ENCODE assay signal across 8 mouse cellular contexts in the genomic region with DNA sequence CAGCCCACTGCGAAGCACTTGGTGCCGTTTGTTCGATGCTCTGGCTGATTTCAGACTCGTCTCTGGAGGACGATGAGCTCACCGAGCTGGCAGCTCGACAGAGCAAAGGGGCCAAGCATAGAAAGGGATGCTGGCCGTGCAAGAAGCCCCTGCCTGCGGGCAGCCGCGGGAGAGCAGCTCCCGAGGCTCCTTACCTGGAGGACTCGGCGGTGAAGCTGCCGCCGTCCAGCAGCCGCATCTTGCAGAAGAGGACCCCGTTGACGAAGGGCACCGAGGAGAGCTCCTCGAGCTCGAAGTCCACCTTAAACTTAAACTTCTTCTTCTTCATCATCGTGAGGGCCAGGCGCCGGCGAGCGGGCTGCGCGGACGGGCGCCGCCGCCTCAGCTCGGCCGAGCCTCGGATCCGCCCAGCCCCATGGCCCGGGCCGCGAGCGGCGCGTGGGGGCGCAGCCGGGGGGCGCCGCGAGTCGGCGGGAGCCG. TPM values are rescaled to one million over a fixed set of nuclear protein-coding genes. Genes with fewer than 3 reads are reported as not detected.
DNase-seq lines count a peak whose midpoint lies in the region; ATAC-seq and TF ChIP-seq lines count a peak whose summit lies in the region.

No protein-coding gene starts in this region.

- WGBS in embryonic facial prominence, embryonic 13.5 days, result under 1% methylated on average over 50 of the region's 51 CpGs
- under 1% methylated on average over 34 of the region's 51 CpGs for WGBS in heart, embryonic 11.5 days (ENCODE audit: insufficient replicate concordance)
- WGBS in stomach, embryonic 14.5 days, result 1% methylated on average over 42 of the region's 51 CpGs

- H3K9ac ChIP-seq in embryonic facial prominence, embryonic 13.5 days, result peak overlapping the region; percentile 87
- peak overlapping the region; percentile 77 for H3K9ac ChIP-seq in heart, embryonic 11.5 days (ENCODE audit: low read depth, low read length)
- H3K9ac ChIP-seq in stomach, embryonic 14.5 days (replicated peaks; ENCODE audit: low read depth, low read length), result peak overlapping the region; percentile 82

- peaks cover 38% of the 10 kb centered on the region for H3K4me1 ChIP-seq in embryonic facial prominence, embryonic 13.5 days
- no peaks in the 10 kb centered on the region; the same call in 1 of the 2 replicates for H3K4me1 ChIP-seq in heart, embryonic 11.5 days (ENCODE audit: control insufficient read depth, insufficient read depth, low read length)
- peaks cover 30% of the 10 kb centered on the region for H3K4me1 ChIP-seq in stomach, embryonic 14.5 days (ENCODE audit: control insufficient read depth, insufficient read depth, low read length)

- intact Hi-C loops in left cerebral cortex, adult 2 months (cut with DNase I), result loop anchor here (1.0 to 2.0 kb wide), 2 partner anchors 36 to 116 kb away; partner anchors contain the start of gene Prpf38b

- peak; percentile 78 for ATAC-seq in embryonic facial prominence, embryonic 13.5 days (ENCODE audit: insufficient number of reproducible peaks, insufficient read depth, low FRiP score, low TSS enrichment, low read depth)
- peak; percentile 76 for ATAC-seq in heart, embryonic 11.5 days (replicated peaks; ENCODE audit: insufficient number of reproducible peaks, low FRiP score, low TSS enrichment)
- peak; percentile 72 for ATAC-seq in stomach, embryonic 14.5 days (ENCODE audit: insufficient number of reproducible peaks, insufficient read depth, low FRiP score, low read depth)

- no peaks in the 10 kb centered on the region for H3K9me3 ChIP-seq in embryonic facial prominence, embryonic 13.5 days
- no peaks in the 10 kb centered on the region for H3K9me3 ChIP-seq in heart, embryonic 11.5 days (replicated peaks; ENCODE audit: control insufficient read depth, low read length)
- H3K9me3 ChIP-seq in stomach, embryonic 14.5 days (ENCODE audit: control insufficient read depth, low read depth, low read length), result no peaks in the 10 kb centered on the region

- no peaks in the 10 kb centered on the region for H3K27me3 ChIP-seq in embryonic facial prominence, embryonic 13.5 days
- H3K27me3 ChIP-seq in heart, embryonic 11.5 days (ENCODE audit: control insufficient read depth, insufficient read depth, low read length), result no peaks in the 10 kb centered on the region
- no peaks in the 10 kb centered on the region for H3K27me3 ChIP-seq in stomach, embryonic 14.5 days (ENCODE audit: control insufficient read depth, insufficient read depth, low read length)

- H3K27ac ChIP-seq in left cerebral cortex, adult 2 months, result peak overlapping the region; percentile 70
- H3K27ac ChIP-seq in embryonic facial prominence, embryonic 13.5 days, result peak overlapping the region; percentile 84
- H3K27ac ChIP-seq in heart, embryonic 11.5 days (ENCODE audit: low read depth, low read length), result peak overlapping the region; percentile 64
- H3K27ac ChIP-seq in stomach, embryonic 14.5 days (ENCODE audit: low read length), result peak overlapping the region; percentile 86

- H3K4me3 ChIP-seq in left cerebral cortex, adult 2 months, result peak overlapping the region; percentile 68
- H3K4me3 ChIP-seq in embryonic facial prominence, embryonic 13.5 days, result peak overlapping the region; percentile 64
- peak overlapping the region; percentile 72 for H3K4me3 ChIP-seq in heart, embryonic 11.5 days (ENCODE audit: low read depth, low read length)
- H3K4me3 ChIP-seq in stomach, embryonic 14.5 days (ENCODE audit: low read depth, low read length), result peak overlapping the region; percentile 74

- H3K4me2 ChIP-seq in embryonic facial prominence, embryonic 13.5 days, result peak overlapping the region; percentile 80
- peak overlapping the region; percentile 87 for H3K4me2 ChIP-seq in heart, embryonic 11.5 days
- peak overlapping the region; percentile 65 for H3K4me2 ChIP-seq in stomach, embryonic 14.5 days (replicated peaks; ENCODE audit: low read depth, low read length)

- TF ChIP-seq CTCF in left cerebral cortex, adult 2 months (IDR thresholded peaks at IDR 0.05), result no peak

- no peaks in the 10 kb centered on the region for H3K36me3 ChIP-seq in embryonic facial prominence, embryonic 13.5 days
- no peaks in the 10 kb centered on the region for H3K36me3 ChIP-seq in heart, embryonic 11.5 days (ENCODE audit: control insufficient read depth, insufficient read depth, low read length)
- H3K36me3 ChIP-seq in stomach, embryonic 14.5 days (ENCODE audit: control insufficient read depth, insufficient read depth, low read length), result no peaks in the 10 kb centered on the region

- peak in 1 of 2 experiments; percentile 27 for DNase-seq in left cerebral cortex, adult 2 months (ENCODE audit: extremely low spot score in 1 of 2, low spot score in 2 of 2)
- DNase-seq in left cerebral cortex, adult 9 months (ENCODE audit: low spot score in 2 of 2), result no peak
- peak; percentile 16 for DNase-seq in adrenal gland, adult 8-10 months
- DNase-seq in kidney, postnatal 25 days, result peak; percentile 21 to 49
- DNase-seq in mesoderm, embryonic 11.5 days (ENCODE audit: low read depth, low spot score), result peak; percentile 51

RNA-seq across cellular contexts. Expression of gene Fam102b, which starts 0.4 kb away (rescaled TPM):
- 10 to 100 TPM; 29.6 to 35.0 TPM for total RNA-seq in left cerebral cortex, adult 2 months (2021)
- 1 to 10 TPM; 5.1 to 9.5 (median 6.9) TPM for total RNA-seq in adrenal gland, adult 8-10 months (2022)
- 5.3 and 7.7 TPM in 2 replicates for polyA plus RNA-seq in embryonic facial prominence, embryonic 13.5 days (2015; fragmentation: Nextera tagmentation; extraction: Ambion mirVana)
- 6.7 and 7.9 TPM in 2 replicates for polyA plus RNA-seq in heart, embryonic 11.5 days (2014; fragmentation: Nextera tagmentation; extraction: Ambion mirVana)
- polyA plus RNA-seq in stomach, embryonic 14.5 days (2014; fragmentation: Nextera tagmentation; extraction: Ambion mirVana), result 18.0 and 19.5 TPM in 2 replicates

RNA-seq across cellular contexts. Expression of gene Slc25a54, which starts 53.2 kb away (rescaled TPM):
- not detected for total RNA-seq in left cerebral cortex, adult 2 months (2021)
- not detected for total RNA-seq in adrenal gland, adult 8-10 months (2022)
- polyA plus RNA-seq in embryonic facial prominence, embryonic 13.5 days (2015; fragmentation: Nextera tagmentation; extraction: Ambion mirVana), result not detected in 2 replicates
- polyA plus RNA-seq in heart, embryonic 11.5 days (2014; fragmentation: Nextera tagmentation; extraction: Ambion mirVana), result not detected in 2 replicates
- polyA plus RNA-seq in stomach, embryonic 14.5 days (2014; fragmentation: Nextera tagmentation; extraction: Ambion mirVana), result not detected in 2 replicates

Comparison
In these comparisons a context has a peak if more than half of its experiments do, and no peak if none do; other contexts are left out.
1. DNase-seq: peak in adrenal gland, adult 8-10 months (single experiment), kidney, postnatal 25 days (2 of 2) and mesoderm, embryonic 11.5 days (single experiment); none in left cerebral cortex, adult 9 months (0 of 2).
2. Peak in every context shown above with its lines, with median percentiles within 50 percentile points of each other: H3K27ac ChIP-seq, H3K4me3 ChIP-seq, ATAC-seq, H3K4me2 ChIP-seq and H3K9ac ChIP-seq.